Mouse (Mus musculus) monocyte, adult 2 months (primary cell): ENCODE measurements around the gene Gpc4.

Experiments used
- DNase-seq, 2 experiments: peaks; one replicate each; pipeline ENCODE4 v3.0.0; 2022; ENCODE audit warnings: low spot score in 2 of 2, low read depth in 1 of 2

The Gpc4 gene

DNA sequence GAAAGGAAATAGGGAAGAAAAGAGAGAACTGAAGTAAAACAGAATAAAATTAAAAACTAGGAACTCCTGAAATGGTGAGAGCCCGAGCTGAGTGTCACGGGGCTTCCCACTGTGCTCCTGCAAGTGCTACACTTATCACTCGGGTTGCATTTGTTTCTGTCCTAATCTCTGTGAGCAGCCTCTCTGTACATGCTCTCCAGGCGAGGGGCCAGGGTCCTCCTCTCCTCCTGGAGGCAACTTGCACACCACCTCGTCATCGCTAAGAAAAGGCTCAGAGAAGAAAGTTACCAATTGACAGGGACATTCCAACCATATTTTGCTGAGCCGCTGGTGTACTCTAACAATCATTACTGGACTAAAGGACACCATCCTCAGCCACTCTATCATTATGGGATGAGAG lies 14.0 kb downstream of the Gpc4 start:
- no peak for DNase-seq

DNA sequence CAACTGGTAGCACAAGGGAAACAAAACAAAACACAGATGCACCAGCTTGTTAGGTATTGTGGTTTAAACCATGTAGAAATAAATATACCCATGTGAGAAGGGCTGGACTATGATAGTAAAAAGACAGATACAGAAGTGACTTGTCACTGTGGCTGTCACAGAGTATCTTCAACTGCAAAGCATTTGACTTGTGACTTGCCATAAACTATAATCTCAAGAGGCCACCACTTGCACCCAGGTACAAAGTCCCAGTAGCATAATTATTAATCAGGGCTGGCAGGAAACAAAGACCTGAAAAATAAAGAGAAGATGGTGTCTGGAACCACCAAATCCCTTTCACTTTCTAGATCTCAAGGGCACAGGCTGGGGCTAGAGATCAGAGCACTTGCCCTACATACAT lies 19.5 kb downstream of the Gpc4 start:
- DNase-seq, result no peak

DNA sequence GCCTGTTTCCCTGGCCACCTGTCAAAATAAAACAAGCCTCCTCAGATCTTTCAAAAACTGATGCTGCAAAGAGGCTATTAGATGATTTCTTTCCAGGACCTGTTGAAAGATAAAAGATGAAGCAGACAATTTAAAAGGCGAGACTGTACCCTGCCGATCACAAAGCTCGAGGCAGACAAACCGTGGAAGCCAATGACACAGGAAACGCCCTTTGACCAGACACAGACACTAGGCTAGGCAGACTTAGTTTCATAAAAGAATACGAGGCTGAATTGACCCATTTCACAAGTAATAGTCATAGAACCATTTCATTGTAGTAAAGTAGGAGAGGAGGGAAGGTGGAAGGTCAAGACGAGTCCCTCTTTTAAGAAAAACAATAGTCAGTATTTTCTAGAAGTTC lies 20.6 kb downstream of the Gpc4 start:
- DNase-seq, result no peak

DNA sequence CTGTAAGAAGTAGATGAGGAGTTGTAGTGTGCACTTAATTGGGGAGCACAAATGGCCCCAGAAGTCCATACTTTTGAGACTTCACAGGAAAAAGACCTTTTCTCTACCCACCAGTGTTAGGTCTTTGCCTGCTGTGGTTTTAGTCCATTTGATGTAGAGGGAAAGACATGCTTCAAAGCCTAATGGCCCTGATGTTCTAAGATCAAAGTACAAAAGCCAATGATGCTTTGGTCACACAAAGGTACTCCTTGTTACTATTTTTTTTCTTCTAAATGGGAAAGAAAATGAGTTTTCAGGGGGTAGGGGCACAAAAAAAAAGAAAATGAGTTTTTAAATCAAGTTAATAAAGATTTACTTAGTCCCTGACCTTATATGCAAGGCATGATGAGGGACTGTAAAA lies 24.7 kb downstream of the Gpc4 start:
- no peak for DNase-seq

- no peak for DNase-seq
These were observed 26.5 kb downstream of the Gpc4 start for GRCm38 (mm10) chrX:52138461-52139075.

- DNase-seq, result no peak
These were observed 27.0 kb downstream of the Gpc4 start for GRCm38 (mm10) chrX:52138033-52138432.

DNA sequence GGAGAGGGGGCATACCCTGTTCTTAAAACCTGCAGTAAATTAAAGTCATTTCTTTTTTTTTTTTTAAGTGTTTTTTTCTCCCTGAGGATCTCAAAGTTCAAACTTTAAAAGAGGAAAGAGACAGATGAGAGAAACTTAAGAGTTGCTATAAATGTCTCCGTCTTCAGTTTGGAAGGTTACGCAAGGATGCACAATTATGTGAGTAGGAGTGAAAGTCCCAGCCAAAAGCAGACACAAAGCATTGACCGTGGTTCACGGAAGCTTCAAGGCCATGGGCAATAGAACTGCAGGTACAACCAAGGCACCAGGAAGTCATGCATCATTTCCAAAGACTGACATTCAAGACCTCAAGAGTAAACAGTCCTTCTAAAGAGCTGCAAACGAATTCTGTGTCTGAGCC lies 28.5 kb downstream of the Gpc4 start:
- no peak for DNase-seq

- no peak for DNase-seq
These were observed 35.4 kb downstream of the Gpc4 start for GRCm38 (mm10) chrX:52129604-52130003.

- DNase-seq, result no peak
These were observed 36.3 kb downstream of the Gpc4 start for GRCm38 (mm10) chrX:52128794-52129193.

- DNase-seq, result no peak
These were observed 51.4 kb downstream of the Gpc4 start for GRCm38 (mm10) chrX:52113651-52114050.

DNA sequence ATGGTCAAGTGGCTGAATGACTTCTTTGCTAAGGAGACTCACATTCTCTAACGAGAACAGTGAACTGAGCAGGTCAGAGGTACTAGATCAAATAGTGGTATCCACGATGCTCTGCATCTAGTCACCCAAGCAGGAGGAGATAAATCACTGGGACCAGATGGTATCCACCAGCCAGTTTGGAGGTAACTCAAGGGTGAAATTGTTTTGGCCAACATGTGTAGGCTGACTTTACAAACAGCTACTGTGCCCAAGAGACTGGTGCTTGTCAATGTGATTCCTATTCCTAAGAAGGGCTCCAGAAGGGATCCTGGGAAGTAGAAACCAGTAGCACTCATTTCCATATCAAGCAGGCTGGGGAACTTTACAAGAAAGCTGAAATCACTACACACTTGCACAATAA lies 55.4 kb downstream of the Gpc4 start:
- DNase-seq, result no peak

DNA sequence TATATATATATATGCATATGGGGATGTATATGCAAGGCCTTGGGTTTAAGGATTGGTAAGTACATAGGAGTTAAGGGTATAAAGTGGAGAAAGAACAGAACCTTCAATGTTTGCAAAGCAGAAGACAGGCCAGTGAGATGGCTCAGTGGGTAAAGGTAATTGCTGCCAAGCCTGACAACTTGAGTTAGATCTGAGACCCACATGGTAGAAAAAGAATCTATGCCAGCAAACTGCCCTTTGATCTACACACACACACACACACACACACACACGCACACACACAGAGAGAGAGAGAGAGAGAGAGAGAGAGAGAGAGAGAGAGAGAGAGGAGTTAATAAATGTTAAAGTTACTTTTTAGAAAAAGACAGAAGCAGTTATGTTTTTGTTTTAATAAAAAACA lies 56.1 kb downstream of the Gpc4 start:
- no peak for DNase-seq

DNA sequence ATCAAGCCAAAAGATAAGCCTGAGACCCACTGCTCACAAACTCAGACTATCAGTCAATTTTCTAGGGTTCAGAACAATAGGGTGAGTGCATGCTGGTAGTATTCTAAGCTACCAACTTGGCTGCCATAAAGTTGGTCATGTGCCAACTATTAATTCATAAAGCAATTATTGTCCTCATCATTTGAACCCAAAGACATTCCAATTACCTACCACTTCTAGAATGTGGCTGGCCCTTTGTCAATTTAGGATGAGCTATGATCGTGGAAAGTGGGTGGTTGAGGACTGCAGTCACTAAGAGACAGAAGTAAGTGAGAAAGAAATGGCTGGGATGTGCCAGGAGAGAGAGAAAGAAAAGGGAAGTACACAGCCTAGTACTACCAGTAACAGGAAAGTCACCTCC lies 61.3 kb downstream of the Gpc4 start:
- no peak for DNase-seq

DNA sequence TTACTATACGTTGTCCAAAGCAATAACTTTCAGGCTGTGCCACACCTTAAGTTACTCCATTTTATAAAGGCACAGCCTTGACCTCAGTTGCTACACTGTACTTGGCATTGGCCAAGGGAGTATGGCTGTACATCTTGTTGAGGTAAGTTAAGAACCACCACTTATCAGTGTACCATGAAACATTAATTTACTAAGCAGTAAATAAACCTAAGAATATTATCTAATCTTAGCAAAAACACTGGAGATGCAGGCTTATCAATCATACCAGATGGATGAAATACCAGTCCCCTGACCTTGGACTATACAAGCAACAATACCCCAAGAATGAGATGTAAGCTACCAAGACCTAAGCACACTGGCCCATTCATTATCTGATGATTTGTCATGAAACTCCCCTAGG lies 63.1 kb downstream of the Gpc4 start:
- DNase-seq, result no peak

DNA sequence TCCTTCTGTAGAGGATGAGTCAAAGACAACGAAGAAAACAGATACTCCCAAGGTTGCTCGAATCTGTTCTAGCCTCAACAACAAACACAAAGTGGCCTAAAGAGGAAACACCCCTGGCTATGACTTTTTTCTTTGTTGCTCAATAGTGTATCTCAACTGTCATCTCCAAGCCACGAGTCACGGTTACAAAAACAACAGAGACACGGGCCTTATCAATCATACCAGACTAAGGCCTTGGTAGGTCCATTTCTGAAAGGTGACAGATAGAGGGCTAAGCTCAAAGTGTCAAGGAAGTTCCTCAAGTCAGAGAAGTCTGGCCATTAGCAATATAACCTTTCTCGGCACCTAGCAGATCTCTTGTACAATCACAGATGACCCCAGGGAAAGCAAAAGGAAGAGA lies 63.6 kb downstream of the Gpc4 start:
- DNase-seq, result no peak

DNA sequence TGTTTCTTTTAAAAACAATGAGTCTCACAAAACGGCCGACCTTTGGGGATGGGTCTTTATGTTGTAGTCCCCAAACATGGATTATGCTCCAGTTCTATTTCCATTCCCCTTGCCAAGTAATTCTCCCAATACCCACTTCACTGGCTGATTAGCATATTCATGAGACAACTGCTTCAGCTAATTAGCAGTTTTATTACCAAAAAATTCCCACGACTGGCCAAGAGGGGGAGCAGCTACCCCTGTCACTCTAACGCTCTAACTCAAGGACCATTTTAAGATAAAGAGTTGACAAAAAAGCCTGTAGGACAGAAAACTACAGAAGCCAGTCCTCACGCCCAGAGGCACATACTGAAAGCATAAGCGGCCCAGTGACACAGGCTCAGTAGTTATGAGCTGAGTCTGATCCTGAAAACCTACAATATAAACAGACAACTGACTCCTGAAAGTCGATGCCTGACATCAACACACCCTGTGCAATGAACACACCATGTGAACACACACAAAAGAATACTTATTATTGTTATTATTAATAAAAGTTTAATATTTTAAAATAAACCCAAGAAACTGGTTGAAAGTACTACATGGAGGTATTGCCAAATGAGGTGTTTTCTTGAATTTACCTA lies 77.2 kb downstream of the Gpc4 start:
- no peak for DNase-seq

- DNase-seq, result no peak
These were observed 78.0 kb downstream of the Gpc4 start for GRCm38 (mm10) chrX:52086885-52087573.

DNA sequence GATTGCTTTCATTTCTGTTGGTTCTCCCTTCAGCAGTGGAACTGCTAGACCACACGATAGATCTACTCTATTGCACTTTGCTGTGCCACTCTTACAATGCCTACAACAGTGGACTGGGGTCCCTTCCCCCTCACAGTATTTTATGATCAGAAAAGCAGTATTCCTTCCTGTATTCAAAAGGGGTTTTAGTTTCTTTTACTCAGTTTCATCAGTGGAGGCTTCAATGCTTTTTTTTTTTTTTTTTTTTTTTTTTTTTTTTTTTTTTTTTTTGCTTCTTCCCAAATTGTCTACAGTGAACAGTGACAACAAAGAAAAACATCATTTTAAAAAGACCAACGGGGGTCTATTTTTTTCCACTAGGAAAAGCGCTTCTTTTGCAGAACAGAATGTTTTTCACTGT lies 81.5 kb downstream of the Gpc4 start:
- no peak for DNase-seq

DNA sequence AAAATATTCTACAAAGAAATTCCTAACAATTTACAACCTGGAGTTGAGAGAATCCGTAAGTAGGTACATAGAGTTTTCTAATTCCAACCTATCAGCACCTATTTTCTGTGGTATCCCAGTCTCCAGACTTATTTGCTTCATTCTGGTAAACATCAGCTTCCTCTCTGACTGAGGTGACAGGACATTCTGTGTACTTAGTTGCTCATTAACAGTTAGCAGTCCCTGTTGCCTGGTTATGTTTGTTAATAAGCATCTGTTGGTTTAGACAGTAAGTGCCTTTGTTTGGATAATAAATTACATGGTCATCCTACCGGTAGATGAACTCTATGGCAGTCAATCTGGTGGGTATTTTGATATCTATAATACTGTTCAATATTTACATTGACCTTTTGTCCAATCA lies 92.6 kb downstream of the Gpc4 start:
- DNase-seq, result no peak

- DNase-seq, result no peak
These were observed 111.6 kb downstream of the Gpc4 start for GRCm38 (mm10) chrX:52053416-52053815.

GRCm38 (mm10) chrX:52052011-52052410 lies 113.0 kb downstream of the Gpc4 start:
- DNase-seq, result no peak

GRCm38 (mm10) chrX:52050941-52051340 lies 114.1 kb downstream of the Gpc4 start:
- no peak for DNase-seq

DNA sequence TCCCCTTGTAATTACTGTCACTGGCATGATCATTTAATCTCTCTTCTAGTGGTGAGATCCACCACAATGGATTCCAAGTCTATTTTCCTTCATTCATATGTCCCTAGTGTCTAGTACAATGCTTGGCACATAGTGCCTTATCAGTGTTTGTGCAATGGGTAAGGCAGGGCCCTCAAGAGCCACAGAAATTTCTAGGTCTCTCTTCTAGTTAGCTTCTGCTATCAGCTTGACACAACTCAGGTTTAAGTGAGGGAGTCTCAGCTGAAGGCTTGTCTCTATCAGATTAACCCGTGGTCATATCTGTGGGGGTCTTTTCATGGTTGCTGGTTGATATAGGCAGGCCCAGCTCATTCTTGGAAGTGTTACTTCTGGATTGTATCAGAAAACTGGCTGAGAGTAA lies 125.2 kb downstream of the Gpc4 start:
- no peak for DNase-seq
